Mouse (Mus musculus) G1E (cell line): ENCODE measurements around the gene Baz1a.

Experiments
- CTCF ChIP-seq: IDR thresholded peaks from 2 replicates; pipeline ENCODE4 v1.5.1; 2012; ENCODE audit warnings: low read depth, low read length, inconsistent platforms, mixed read lengths
- GATA1 ChIP-seq: IDR thresholded peaks from 2 replicates; pipeline ENCODE4 v1.6.1; 2012; ENCODE audit warnings: borderline replicate concordance, low read length, inconsistent platforms, mixed read lengths
- POLR2AphosphoS5 ChIP-seq: IDR thresholded peaks from 2 replicates; pipeline ENCODE4 v1.6.1; 2012; ENCODE audit warnings: low read depth, low read length, inconsistent platforms; ENCODE audit not compliant: insufficient replicate concordance
- TAL1 ChIP-seq: conservative IDR thresholded peaks from 2 replicates; pipeline ENCODE4 v1.6.1; 2012; ENCODE audit warnings: low read depth, low read length, inconsistent platforms, mixed read lengths

DNA sequence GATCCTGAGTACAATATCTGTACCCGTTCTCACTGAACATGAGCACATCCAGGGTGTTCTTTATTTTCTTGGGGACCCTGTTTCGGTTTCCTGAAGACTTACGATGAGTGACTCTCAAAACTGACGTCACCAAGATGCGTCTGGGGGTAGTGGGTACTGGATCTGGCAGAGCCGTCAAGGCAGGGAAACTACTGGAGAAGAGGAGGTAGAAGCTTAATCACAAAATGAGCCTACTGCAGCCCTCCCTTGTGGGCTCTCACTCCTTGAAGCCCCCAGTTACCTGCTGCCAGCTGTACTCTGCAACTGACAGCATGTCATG, 20.1 kb downstream of the Baz1a start:
- TF ChIP-seq CTCF (no peak), TAL1 (no peak), GATA1 (no peak), POLR2AphosphoS5 (no peak)
